Mouse (Mus musculus): ENCODE measurements at regions not wholly inside any gene's neighbourhood (a gene's known extent, or its start where the extent isn't known, plus 50 kb on each side); places are given as distances from the start of the nearest gene placed in this dataset.
"Not testable (repeated sequence)": the region's sequence is repeated elsewhere in the genome, so short reads cannot be mapped to it uniquely, and the experiment has no call there.

DNA sequence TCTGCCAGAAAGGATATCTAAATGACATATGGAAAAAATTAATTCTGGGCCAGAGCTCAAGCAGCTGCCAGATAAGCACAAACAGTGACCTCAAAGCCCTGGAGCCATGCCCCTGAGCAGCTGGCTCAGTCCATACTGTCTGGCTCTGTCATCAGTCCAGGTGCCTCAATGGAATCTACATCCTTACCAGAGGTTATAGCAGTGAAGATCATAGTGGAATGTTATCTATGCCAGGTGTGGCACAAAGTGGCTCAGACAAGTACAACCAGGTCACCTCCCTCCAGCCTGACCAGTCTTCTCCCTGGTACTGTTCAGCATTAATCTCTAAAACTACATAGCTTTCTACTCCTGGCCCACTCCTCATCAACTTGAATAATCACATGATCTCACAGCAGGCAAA, 64.4 kb upstream of the Prl2c3 start:
- Histone ChIP-seq H3K4me3 (no peak overlapping the region), H3K4me2 (ENCODE audit: low read depth) (no peak overlapping the region), H3ac (ENCODE audit: control insufficient read depth, insufficient read length) (no peak overlapping the region), H3K27me3 (ENCODE audit: control insufficient read depth, insufficient read depth, insufficient read length) (no peaks in the 10 kb centered on the region), H3K36me3 (ENCODE audit: control insufficient read depth, insufficient read depth) (no peaks in the 10 kb centered on the region), H3K79me2 (ENCODE audit: control insufficient read depth, insufficient read depth) (no peaks in the 10 kb centered on the region)
- TF ChIP-seq MYOG (IDR thresholded peaks at IDR 0.05; ENCODE audit: control insufficient read depth in 1 of 3, insufficient read depth in 1 of 3, insufficient read length in 2 of 3, low read depth in 2 of 3) = peak in 2 of 3 experiments; percentile 51 to 52
- TF ChIP-seq TCF12 (IDR thresholded peaks at IDR 0.05; ENCODE audit: insufficient read depth, poor library complexity, severe bottlenecking) = peak; percentile 9
- TF ChIP-seq POLR2AphosphoS2 (IDR thresholded peaks at IDR 0.05; ENCODE audit: insufficient read length, low read depth) = no peak
- no peak for TF ChIP-seq E2F4 (IDR thresholded peaks at IDR 0.05; ENCODE audit: insufficient read depth)
- TF ChIP-seq CEBPB (IDR thresholded peaks at IDR 0.05; ENCODE audit: insufficient read depth, poor library complexity, severe bottlenecking) = no peak
- TF ChIP-seq MYOD1 (IDR thresholded peaks at IDR 0.05; ENCODE audit: control insufficient read depth in 1 of 3, insufficient read length in 2 of 3, low read depth in 2 of 3) = peak in 2 of 3 experiments; percentile 27 to 70
- TF ChIP-seq TCF3 (IDR thresholded peaks at IDR 0.05; ENCODE audit: insufficient read length, low read depth) = no peak

DNA sequence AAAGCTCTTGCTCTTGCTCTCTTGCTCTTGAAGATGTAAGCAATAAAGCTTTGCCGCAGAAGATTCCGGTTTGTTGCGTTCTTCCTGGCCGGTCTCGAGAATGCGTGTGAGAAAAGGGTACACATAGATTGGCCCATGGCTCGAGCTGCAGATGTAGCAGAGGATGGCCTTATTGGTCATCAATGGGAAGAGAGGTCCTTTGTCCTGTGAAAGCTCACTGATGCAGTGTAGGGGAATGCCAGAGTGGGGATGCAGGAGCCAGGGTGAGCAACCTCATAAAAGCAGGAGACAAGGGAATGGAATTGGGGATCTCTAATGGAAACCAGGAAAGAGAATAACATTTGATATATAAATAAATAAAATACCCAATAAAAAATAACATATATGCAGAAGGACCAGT, 63.7 kb upstream of the Prl2c3 start:
- not testable (repeated sequence) for H3K36me3 ChIP-seq (ENCODE audit: control insufficient read depth, insufficient read depth); H3K4me3 ChIP-seq; H3K79me2 ChIP-seq (ENCODE audit: control insufficient read depth, insufficient read depth); H3K4me2 ChIP-seq (ENCODE audit: low read depth); H3K27me3 ChIP-seq (ENCODE audit: control insufficient read depth, insufficient read depth, insufficient read length); H3ac ChIP-seq (ENCODE audit: control insufficient read depth, insufficient read length)

DNA sequence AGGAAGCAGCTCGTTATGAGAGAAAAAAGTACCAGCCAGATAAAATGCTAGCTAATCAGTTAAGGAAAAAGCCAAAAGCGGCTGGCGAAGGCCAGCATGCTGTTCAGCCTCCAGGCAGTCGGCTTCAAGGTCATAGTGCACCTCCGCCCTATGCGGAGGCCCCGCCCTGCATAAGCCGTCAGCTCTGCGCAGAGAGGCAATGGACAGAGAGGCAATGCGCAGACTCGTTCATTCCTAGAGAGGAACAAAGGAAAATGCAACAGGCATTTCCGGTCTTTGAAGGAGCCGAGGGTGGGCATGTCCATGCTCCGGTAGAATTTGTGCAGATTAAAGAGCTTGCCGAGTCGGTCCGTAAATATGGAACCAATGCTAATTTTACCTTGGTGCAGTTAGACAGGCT, 61.1 kb upstream of the Prl2c3 start:
- H3K79me2 ChIP-seq (ENCODE audit: control insufficient read depth, insufficient read depth); H3ac ChIP-seq (ENCODE audit: control insufficient read depth, insufficient read length); H3K27me3 ChIP-seq (ENCODE audit: control insufficient read depth, insufficient read depth, insufficient read length); H3K4me3 ChIP-seq; H3K36me3 ChIP-seq (ENCODE audit: control insufficient read depth, insufficient read depth); H3K4me2 ChIP-seq (ENCODE audit: low read depth): not testable (repeated sequence)

DNA sequence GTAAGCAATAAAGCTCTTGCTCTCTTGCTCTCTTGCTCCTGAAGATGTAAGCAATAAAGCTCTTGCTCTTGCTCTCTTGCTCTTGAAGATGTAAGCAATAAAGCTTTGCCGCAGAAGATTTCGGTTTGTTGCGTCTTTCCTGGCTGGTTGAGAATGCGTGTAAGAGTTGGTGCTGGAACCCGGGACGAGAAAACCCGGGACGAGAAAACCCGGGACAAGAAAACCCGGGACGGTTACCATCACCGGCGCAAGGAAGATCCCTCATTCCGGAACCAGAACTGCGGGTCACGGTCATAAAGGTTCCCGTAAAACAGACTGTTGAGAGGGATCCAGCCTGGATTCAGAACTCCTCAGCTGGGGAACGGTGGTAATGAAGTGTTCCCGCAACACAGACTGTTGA, 60.1 kb upstream of the Prl2c3 start:
- not testable (repeated sequence) for H3K79me2 ChIP-seq (ENCODE audit: control insufficient read depth, insufficient read depth); H3ac ChIP-seq (ENCODE audit: control insufficient read depth, insufficient read length); H3K4me3 ChIP-seq; H3K4me2 ChIP-seq (ENCODE audit: low read depth); H3K36me3 ChIP-seq (ENCODE audit: control insufficient read depth, insufficient read depth); H3K27me3 ChIP-seq (ENCODE audit: control insufficient read depth, insufficient read depth, insufficient read length)
